Mouse (Mus musculus) MN1 (cell line): ENCODE measurements around the gene Uhrf1.
"Not testable (repeated sequence)": the region's sequence is repeated elsewhere in the genome, so short reads cannot be mapped to it uniquely, and the experiment has no call there.

Experiments
- DNase-seq: peaks from one replicate; pipeline ENCODE4 v3.0.0-alpha.2; 2016; ENCODE audit warnings: low spot score

The Uhrf1 gene

DNA sequence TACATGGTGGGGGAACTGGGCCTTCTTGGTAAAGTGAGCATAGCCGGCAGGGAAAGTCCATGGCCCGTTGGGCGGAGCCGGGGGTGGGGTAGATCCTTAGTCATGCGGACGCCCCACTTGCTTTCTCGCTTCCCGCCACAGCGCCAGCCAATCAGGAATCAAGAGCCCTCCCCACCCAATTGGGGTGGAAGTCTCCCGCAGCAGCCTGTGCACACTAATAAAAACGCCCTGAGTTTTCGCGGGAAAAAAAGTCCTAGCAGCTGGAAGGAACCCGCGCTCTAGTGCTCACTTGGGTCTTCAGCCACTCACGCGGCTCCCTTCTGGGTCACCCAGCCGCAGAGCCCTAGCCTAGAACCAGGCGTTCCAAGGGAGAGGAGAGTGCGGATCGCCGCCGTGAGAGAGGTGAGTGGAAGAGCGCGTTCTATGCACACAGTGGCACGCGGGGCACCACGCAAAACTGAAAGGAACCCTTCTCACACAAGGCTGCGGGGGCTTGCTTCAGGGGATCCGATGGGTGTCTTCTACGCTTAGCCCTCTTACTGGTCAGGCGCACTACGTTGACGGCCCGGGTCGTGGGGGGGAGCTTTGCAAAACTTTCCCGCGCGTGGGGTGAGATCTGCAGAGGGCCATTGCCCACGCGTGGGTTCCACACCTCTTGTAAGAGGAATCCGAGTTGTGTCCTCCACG is at the start of gene Uhrf1:
Uhrf1 (plus strand) TSS at position 162 of the 687 bp plus-strand sequence.
- DNase-seq, result peak; percentile 87

DNA sequence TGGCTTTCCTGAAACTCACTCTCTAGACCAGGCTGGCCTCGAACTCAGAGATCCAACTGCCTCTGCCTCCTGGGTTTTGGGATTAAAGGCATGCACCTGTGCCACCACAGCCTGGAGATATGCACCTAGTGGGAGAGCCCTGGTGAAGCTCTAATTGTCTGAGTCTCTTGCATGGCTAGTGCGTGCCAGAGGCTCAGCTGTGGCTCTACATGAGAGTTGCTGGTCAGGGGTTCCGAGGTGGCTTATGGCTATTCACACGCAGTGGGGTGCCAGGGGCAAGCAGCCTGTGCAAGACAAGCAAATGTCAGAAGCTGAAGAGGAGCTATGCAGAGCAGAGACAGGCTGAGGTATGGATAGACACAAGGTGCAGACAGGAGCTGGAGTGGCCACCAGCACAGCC is 48.4 kb upstream of the Uhrf1 start:
- no peak for DNase-seq

- DNase-seq, result peak; percentile 89
Observed at GRCm38 (mm10) chr17:56255429-56255828, 47.7 kb upstream of the Uhrf1 start.

GRCm38 (mm10) chr17:56255863-56256238 is 47.3 kb upstream of the Uhrf1 start:
- peak; percentile 100 for DNase-seq

GRCm38 (mm10) chr17:56256239-56256881 is 46.8 kb upstream of the Uhrf1 start, which contains the start of gene Fem1a:
Fem1a (plus strand) TSS chr17:56256810.
- DNase-seq, result peak; percentile 99

GRCm38 (mm10) chr17:56257181-56257894 is 45.8 kb upstream of the Uhrf1 start:
- no peak for DNase-seq

DNA sequence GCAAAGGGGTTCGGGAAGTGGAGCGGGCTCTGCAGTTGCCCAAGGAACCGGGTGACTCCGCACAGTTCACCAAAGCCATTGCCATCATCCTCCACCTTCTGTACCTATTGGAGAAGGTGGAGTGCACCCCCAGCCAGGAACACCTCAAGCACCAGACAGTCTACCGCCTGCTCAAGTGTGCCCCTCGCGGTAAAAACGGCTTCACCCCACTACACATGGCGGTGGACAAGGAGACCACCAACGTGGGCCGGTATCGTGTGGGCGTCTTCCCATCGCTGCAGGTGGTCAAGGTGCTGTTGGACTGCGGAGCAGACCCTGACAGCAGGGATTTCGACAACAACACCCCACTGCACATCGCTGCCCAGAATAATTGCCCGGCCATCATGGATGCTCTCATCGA is 44.9 kb upstream of the Uhrf1 start:
- DNase-seq, result not testable (repeated sequence)

DNA sequence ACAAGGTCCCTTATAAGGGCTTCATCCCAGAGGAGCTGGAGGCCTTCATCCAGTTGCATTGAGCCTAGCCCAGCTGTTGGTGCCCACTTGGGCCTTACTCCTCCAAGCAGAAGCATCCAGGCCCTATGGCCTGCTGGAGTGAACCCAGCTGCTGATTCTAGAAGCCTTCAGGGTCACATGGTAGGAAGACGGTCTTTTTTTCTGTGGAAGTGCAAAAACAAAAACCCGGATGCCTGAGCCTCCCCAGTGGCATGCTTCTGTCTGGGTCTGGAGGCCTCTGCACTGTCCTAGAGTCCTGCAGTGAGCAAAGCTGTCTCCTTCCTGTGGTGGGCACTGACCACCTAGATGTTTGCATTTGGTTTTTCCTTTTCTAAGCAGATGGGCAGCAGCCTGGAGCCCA is 44.3 kb upstream of the Uhrf1 start:
- DNase-seq, result not testable (repeated sequence)

DNA sequence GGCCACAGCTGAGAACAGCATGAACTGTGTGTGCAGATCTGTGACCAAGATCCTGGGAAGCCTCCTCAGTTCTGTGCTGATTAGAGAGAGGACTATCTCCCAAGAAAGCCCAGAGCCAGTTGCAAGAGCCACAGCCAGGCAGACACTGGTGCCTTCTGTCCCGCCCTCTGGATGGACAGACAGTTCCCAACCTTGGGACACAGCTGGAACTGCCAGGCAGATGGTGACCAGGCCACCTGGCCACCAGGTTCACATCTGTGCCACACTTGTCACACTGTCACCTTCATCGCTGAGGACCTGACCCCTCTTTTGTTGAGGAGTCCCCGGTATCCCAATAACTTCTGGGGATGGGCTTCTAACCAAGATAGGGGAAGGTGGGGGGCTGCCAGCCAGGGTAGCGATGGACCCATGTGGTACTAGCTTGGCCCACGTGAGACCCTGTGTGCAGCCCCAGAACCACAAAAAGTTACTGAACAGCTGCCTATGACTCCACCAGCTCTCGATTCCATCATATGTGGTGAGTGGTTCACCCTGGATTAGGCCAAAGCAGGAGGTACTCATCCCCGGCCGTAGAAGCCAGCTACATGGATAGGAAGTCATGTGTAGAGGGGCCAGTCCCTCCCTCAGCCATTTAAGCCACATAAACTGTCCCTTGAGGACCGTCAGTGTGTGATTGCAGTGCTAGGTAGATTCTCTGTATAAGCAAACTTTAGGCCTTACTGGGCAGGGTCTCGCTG is 43.7 kb upstream of the Uhrf1 start:
- no peak for DNase-seq

GRCm38 (mm10) chr17:56261166-56261565 is 42.0 kb upstream of the Uhrf1 start:
- DNase-seq, result peak; percentile 75

DNA sequence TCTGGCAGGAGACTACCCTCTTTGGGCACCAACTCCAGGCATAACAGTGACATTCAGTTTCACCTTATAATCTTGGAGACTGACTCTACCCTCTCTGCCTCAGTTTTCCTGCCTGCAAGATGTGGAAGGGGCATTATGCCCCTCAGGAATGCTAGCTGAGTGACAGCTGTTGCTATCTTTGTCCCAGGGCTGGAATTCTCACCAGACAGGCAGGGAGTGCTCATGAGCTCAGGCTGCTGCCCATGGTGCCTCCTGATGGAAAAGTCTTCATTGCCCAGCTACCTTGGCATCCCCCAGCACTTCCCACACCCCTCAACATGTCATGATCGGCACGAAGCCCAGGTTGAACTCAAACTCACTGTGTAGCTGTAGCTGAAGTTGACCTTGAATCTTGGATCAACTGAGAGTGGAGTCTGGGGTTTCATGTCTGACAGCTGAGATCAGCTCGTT is 40.5 kb upstream of the Uhrf1 start:
- DNase-seq, result no peak

DNA sequence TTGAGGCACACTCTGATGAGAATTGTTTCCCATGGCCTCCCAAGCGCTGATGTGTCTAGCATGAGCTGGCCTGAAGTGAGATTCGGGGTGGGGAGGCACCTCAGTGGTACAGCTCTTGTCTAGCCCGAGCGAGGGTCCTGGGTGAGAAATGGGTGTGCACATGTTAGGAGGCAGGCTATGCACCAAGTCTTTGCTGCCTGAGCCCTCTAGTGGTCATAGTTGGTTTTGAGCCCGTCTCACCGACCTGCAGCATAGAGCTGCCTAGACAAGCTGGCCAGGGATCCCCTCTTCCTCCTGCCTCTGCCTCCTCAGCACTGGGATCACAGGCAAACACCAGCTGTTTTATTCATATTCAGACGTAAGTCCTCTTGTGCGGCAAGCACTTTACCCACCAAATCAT is 39.1 kb upstream of the Uhrf1 start:
- DNase-seq, result peak; percentile 87

GRCm38 (mm10) chr17:56265011-56265410 is 38.1 kb upstream of the Uhrf1 start:
- DNase-seq, result no peak

GRCm38 (mm10) chr17:56265869-56266268 is 37.3 kb upstream of the Uhrf1 start:
- DNase-seq, result no peak

- peak; percentile 77 for DNase-seq
Observed at GRCm38 (mm10) chr17:56266271-56266670, 36.9 kb upstream of the Uhrf1 start.

- DNase-seq, result peak; percentile 70
Observed at GRCm38 (mm10) chr17:56269153-56269630, 33.9 kb upstream of the Uhrf1 start.

DNA sequence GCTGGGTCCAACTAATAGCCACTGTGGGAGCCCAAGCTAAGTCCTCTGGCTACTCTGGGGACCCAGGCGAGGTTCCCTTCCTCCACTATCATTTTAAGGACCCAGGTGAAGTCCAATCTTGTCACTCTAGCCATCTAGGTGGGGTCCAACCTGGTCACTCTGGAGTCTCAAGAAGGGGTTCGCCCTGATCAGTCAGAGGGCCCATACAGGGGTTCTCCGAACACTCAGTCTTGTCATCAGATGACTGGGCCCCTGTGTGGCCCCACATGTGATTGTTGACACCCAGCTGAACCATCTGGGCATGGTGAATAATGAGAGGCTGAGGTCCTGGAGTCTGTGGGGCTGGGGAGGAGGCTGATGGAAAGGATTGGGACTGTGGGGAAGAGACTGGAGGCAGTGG is 33.4 kb upstream of the Uhrf1 start:
- no peak for DNase-seq

DNA sequence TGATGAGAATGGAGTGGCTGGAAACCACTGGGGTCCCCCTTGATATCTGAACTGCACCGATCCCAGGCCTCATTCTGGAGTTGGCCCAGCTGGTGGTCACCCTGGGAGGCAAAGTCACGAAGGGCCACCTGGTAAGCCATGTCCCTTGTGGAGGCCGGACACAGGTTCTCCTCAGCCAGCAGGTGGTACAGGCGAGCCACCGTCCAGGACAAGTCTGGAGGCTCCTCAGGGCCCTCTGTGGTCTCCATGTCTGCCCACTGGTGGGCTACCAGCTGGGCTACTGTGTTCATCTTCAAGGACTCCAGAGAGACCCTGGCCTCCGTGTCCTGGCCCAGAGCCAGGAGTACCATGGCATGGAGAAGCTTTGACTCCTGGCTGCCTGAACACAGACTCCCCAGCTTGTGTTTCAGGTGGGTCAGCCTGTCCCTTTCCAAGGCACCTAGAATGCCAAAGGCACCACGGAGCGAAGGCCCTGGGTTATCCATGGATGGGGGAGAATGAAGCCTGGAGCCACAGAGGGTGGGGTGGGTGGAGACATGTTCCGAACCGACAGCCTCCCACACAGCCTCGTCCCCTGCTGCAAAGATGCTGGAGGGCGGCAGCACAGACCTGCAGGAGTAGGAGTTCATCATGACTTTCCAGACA is 31.4 kb upstream of the Uhrf1 start:
- DNase-seq, result no peak

DNA sequence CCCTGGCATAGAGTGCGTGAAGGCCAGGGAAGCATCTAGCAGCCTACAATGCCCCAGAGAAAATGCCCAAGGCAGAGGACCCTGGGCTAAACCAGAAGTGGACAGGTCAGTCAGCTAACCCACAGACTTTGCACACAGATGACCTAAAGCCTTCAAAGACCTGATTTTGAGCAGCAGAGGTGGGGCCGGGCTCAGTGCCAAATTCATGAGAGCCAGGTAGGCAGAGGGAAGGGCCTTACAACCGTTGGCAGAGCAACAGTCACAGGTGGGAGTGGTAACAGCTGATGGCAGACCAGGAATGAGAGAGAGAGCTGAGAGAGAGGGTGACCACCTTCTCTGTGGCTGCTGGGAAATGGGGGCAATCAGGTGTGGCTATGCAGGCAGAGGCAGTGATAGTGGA is 30.5 kb upstream of the Uhrf1 start:
- no peak for DNase-seq

- no peak for DNase-seq
Observed at GRCm38 (mm10) chr17:56273482-56273881, 29.6 kb upstream of the Uhrf1 start.

DNA sequence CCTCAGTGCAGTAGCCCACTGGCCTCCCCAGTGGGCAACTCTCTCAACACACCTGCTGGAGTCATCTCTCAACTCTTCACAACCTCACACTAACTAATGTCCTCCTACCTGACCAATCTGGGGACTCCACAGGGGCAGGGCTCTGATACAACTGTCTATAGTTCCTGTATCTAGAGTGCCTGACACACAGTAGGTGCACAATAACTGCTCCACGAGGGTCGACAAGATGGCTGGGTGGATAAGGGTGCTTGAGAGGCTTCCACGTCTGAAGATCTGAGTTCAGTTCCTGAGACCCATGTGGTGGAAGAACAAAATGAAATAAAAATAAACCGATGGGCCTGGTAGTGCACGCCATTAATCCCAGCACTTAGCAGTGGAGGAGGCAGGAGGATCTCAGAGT is 29.1 kb upstream of the Uhrf1 start:
- DNase-seq, result no peak
